Mouse (Mus musculus): ENCODE data around the gene Schip1. TPM values are rescaled to one million over a fixed set of nuclear protein-coding genes. Genes with fewer than 3 reads are reported as not detected.
A peak's percentile ranks its signal among the peaks of the same experiment; 100 is the strongest.

Schip1 gene
- polyA plus RNA-seq, 1 experiment from 2014 or later, result 181 TPM

GRCm38 (mm10) chr3:68138833-68139627, 74.4 kb downstream of the Schip1 start:
- peak; percentile 84 for ATAC-seq (replicated peaks)
- H3K36me3 ChIP-seq, result no peaks in the 10 kb centered on the region
- H3K27me3 ChIP-seq, result no peaks in the 10 kb centered on the region
- no peak overlapping the region for H3K27ac ChIP-seq (replicated peaks)
- peaks cover 8% of the 10 kb centered on the region for H3K4me1 ChIP-seq
- no peak overlapping the region for H3K4me2 ChIP-seq (replicated peaks)
- no peak overlapping the region for H3K9ac ChIP-seq (replicated peaks)
- no peak overlapping the region for H3K4me3 ChIP-seq
- H3K9me3 ChIP-seq, result no peaks in the 10 kb centered on the region
- 9% methylated on average over 5 of the region's 5 CpGs for WGBS

- H3K4me1 ChIP-seq, result no peaks in the 10 kb centered on the region
- H3K36me3 ChIP-seq, result no peaks in the 10 kb centered on the region
- H3K9ac ChIP-seq (replicated peaks), result no peak overlapping the region
- no peak overlapping the region for H3K4me2 ChIP-seq (replicated peaks)
- H3K27ac ChIP-seq (replicated peaks), result no peak overlapping the region
- H3K27me3 ChIP-seq, result no peaks in the 10 kb centered on the region
- H3K4me3 ChIP-seq, result no peak overlapping the region
- WGBS, result 75% methylated on average over 8 of the region's 8 CpGs
- no peaks in the 10 kb centered on the region for H3K9me3 ChIP-seq
- no peak for ATAC-seq (replicated peaks)
Measured at GRCm38 (mm10) chr3:68150688-68151087, 86.1 kb downstream of the Schip1 start.

GRCm38 (mm10) chr3:68160175-68160574, 95.6 kb downstream of the Schip1 start:
- no peak overlapping the region for H3K4me2 ChIP-seq (replicated peaks)
- no peak for ATAC-seq (replicated peaks)
- H3K4me1 ChIP-seq, result no peaks in the 10 kb centered on the region
- H3K27ac ChIP-seq (replicated peaks), result no peak overlapping the region
- H3K27me3 ChIP-seq, result no peaks in the 10 kb centered on the region
- WGBS, result 75% methylated on average over 1 of the region's 1 CpGs
- no peak overlapping the region for H3K9ac ChIP-seq (replicated peaks)
- H3K4me3 ChIP-seq, result no peak overlapping the region
- no peaks in the 10 kb centered on the region for H3K36me3 ChIP-seq
- H3K9me3 ChIP-seq, result no peaks in the 10 kb centered on the region

GRCm38 (mm10) chr3:68160760-68161159, 96.2 kb downstream of the Schip1 start:
- no peak for ATAC-seq (replicated peaks)
- Histone ChIP-seq H3K9ac (replicated peaks) (no peak overlapping the region), H3K27ac (replicated peaks) (no peak overlapping the region), H3K27me3 (no peaks in the 10 kb centered on the region), H3K4me2 (replicated peaks) (no peak overlapping the region), H3K9me3 (no peaks in the 10 kb centered on the region), H3K4me1 (no peaks in the 10 kb centered on the region), H3K36me3 (no peaks in the 10 kb centered on the region), H3K4me3 (no peak overlapping the region)
- 81% methylated on average over 3 of the region's 3 CpGs for WGBS

GRCm38 (mm10) chr3:68178248-68178647, 113.6 kb downstream of the Schip1 start:
- no peak overlapping the region for H3K27ac ChIP-seq (replicated peaks)
- H3K4me2 ChIP-seq (replicated peaks), result no peak overlapping the region
- WGBS, result 36% methylated on average over 1 of the region's 1 CpGs
- no peak overlapping the region for H3K9ac ChIP-seq (replicated peaks)
- no peaks in the 10 kb centered on the region for H3K4me1 ChIP-seq
- no peak overlapping the region for H3K4me3 ChIP-seq
- no peaks in the 10 kb centered on the region for H3K9me3 ChIP-seq
- no peaks in the 10 kb centered on the region for H3K36me3 ChIP-seq
- H3K27me3 ChIP-seq, result no peaks in the 10 kb centered on the region
- ATAC-seq (replicated peaks), result no peak

- Histone ChIP-seq H3K4me2 (replicated peaks) (no peak overlapping the region), H3K9ac (replicated peaks) (no peak overlapping the region), H3K36me3 (no peaks in the 10 kb centered on the region), H3K27ac (replicated peaks) (no peak overlapping the region), H3K4me1 (peaks cover 9% of the 10 kb centered on the region; the same call in 1 of the 2 replicates), H3K9me3 (no peaks in the 10 kb centered on the region), H3K27me3 (no peaks in the 10 kb centered on the region), H3K4me3 (no peak overlapping the region)
- ATAC-seq (replicated peaks), result no peak
- 58% methylated on average over 8 of the region's 8 CpGs for WGBS
Measured at GRCm38 (mm10) chr3:68187471-68187870, 122.9 kb downstream of the Schip1 start.

- no peak overlapping the region for H3K27ac ChIP-seq (replicated peaks)
- H3K27me3 ChIP-seq, result no peaks in the 10 kb centered on the region
- no peak overlapping the region for H3K4me2 ChIP-seq (replicated peaks)
- H3K4me1 ChIP-seq, result peaks cover 9% of the 10 kb centered on the region; the same call in 1 of the 2 replicates
- no peaks in the 10 kb centered on the region for H3K36me3 ChIP-seq
- no peak overlapping the region for H3K4me3 ChIP-seq
- no peak overlapping the region for H3K9ac ChIP-seq (replicated peaks)
- no peak for ATAC-seq (replicated peaks)
- H3K9me3 ChIP-seq, result no peaks in the 10 kb centered on the region
- 90% methylated on average over 2 of the region's 2 CpGs for WGBS
Measured at GRCm38 (mm10) chr3:68189100-68189499, 124.5 kb downstream of the Schip1 start.

GRCm38 (mm10) chr3:68196933-68197332, 132.3 kb downstream of the Schip1 start:
- WGBS, result 74% methylated on average over 1 of the region's 1 CpGs
- no peaks in the 10 kb centered on the region for H3K36me3 ChIP-seq
- H3K4me2 ChIP-seq (replicated peaks), result no peak overlapping the region
- peaks cover 11% of the 10 kb centered on the region for H3K4me1 ChIP-seq
- H3K9me3 ChIP-seq, result no peaks in the 10 kb centered on the region
- no peak overlapping the region for H3K4me3 ChIP-seq
- no peak overlapping the region for H3K27ac ChIP-seq (replicated peaks)
- no peak overlapping the region for H3K9ac ChIP-seq (replicated peaks)
- ATAC-seq (replicated peaks), result 0 out of 2 replicates have a peak, but pooled peaks have one; percentile 26
- H3K27me3 ChIP-seq, result no peaks in the 10 kb centered on the region

- no peak overlapping the region for H3K4me2 ChIP-seq (replicated peaks)
- no peak overlapping the region for H3K4me3 ChIP-seq
- H3K27ac ChIP-seq (replicated peaks), result no peak overlapping the region; the same call in 1 of the 2 replicates
- peaks cover 30% of the 10 kb centered on the region for H3K4me1 ChIP-seq
- H3K9ac ChIP-seq (replicated peaks), result no peak overlapping the region
- peak; percentile 88 for ATAC-seq (replicated peaks)
- H3K9me3 ChIP-seq, result no peaks in the 10 kb centered on the region
- no peaks in the 10 kb centered on the region for H3K36me3 ChIP-seq
- WGBS, result 10% methylated on average over 1 of the region's 1 CpGs
- H3K27me3 ChIP-seq, result no peaks in the 10 kb centered on the region
Measured at GRCm38 (mm10) chr3:68201214-68201613, 136.6 kb downstream of the Schip1 start.

GRCm38 (mm10) chr3:68202162-68202902, 137.7 kb downstream of the Schip1 start:
- Histone ChIP-seq H3K4me1 (peaks cover 24% of the 10 kb centered on the region), H3K4me3 (no peak overlapping the region), H3K9me3 (no peaks in the 10 kb centered on the region), H3K27ac (replicated peaks) (peak overlapping the region; percentile 71), H3K36me3 (no peaks in the 10 kb centered on the region), H3K27me3 (no peaks in the 10 kb centered on the region), H3K4me2 (replicated peaks) (no peak overlapping the region), H3K9ac (replicated peaks) (no peak overlapping the region)
- peak; percentile 56; the same call in 1 of the 2 replicates for ATAC-seq (replicated peaks)
- WGBS, result 24% methylated on average over 4 of the region's 4 CpGs

- Histone ChIP-seq H3K9ac (replicated peaks) (no peak overlapping the region), H3K27me3 (no peaks in the 10 kb centered on the region), H3K9me3 (no peaks in the 10 kb centered on the region), H3K4me3 (no peak overlapping the region), H3K27ac (replicated peaks) (no peak overlapping the region), H3K4me1 (peaks cover 26% of the 10 kb centered on the region), H3K36me3 (no peaks in the 10 kb centered on the region), H3K4me2 (replicated peaks) (no peak overlapping the region)
- ATAC-seq (replicated peaks), result no peak
- WGBS, result 26% methylated on average over 4 of the region's 4 CpGs
Measured at GRCm38 (mm10) chr3:68203934-68204467, 139.4 kb downstream of the Schip1 start.

GRCm38 (mm10) chr3:68210422-68210821, 145.8 kb downstream of the Schip1 start:
- no peaks in the 10 kb centered on the region for H3K36me3 ChIP-seq
- no peak overlapping the region for H3K4me2 ChIP-seq (replicated peaks)
- ATAC-seq (replicated peaks), result no peak
- H3K4me3 ChIP-seq, result no peak overlapping the region
- H3K27ac ChIP-seq (replicated peaks), result peak overlapping the region; percentile 25
- H3K9ac ChIP-seq (replicated peaks), result no peak overlapping the region
- H3K27me3 ChIP-seq, result no peaks in the 10 kb centered on the region
- peaks cover 11% of the 10 kb centered on the region for H3K4me1 ChIP-seq
- 61% methylated on average over 4 of the region's 4 CpGs for WGBS
- H3K9me3 ChIP-seq, result no peaks in the 10 kb centered on the region

All from forebrain, embryonic 15.5 days (tissue).